Mouse (Mus musculus) heart, postnatal 0 days (tissue): ENCODE data around the gene Ppm1g. TPM values are rescaled to one million over a fixed set of nuclear protein-coding genes. Genes with fewer than 3 reads are reported as not detected.

Experiments used
- ATAC-seq: fragments of 200-750 bp; cut with Nextera tagmentation; 2 replicates; pipeline ENCODE4 v1.8.0; 2017; ENCODE audit warnings: low read depth, moderate number of reproducible peaks, moderate library complexity; ENCODE audit not compliant: insufficient read depth
- DNase-seq: peaks from one replicate; pipeline ENCODE4 v3.0.0-alpha.2; 2016; ENCODE audit warnings: low spot score
- H3K27ac ChIP-seq: fragments of 300-500 bp; sonication (generic); 2 replicates; pipeline ENCODE4 v1.5.1; 2014; ENCODE audit warnings: low read depth, mild to moderate bottlenecking
- H3K27me3 ChIP-seq: fragments of 300-500 bp; sonication (generic); 2 replicates; pipeline ENCODE4 v1.6.1; 2014; ENCODE audit warnings: low read length, mixed read lengths; ENCODE audit not compliant: control insufficient read depth, insufficient read depth
- H3K36me3 ChIP-seq: fragments of 300-500 bp; sonication (generic); replicated peaks from 2 replicates; pipeline ENCODE4 v1.6.1; 2014; ENCODE audit warnings: low read length, mixed read lengths; ENCODE audit not compliant: control insufficient read depth, insufficient read depth
- H3K4me1 ChIP-seq: fragments of 300-500 bp; sonication (generic); 2 replicates; pipeline ENCODE4 v1.6.1; 2014; ENCODE audit warnings: antibody characterized with exemption; ENCODE audit not compliant: control insufficient read depth, insufficient read depth
- H3K4me2 ChIP-seq: fragments of 300-500 bp; sonication (generic); 2 replicates; pipeline ENCODE4 v1.6.1; 2014; ENCODE audit warnings: low read depth, mild to moderate bottlenecking, low read length, moderate library complexity
- H3K4me3 ChIP-seq: fragments of 300-500 bp; sonication (generic); 2 replicates; pipeline ENCODE4 v1.5.1; 2014; ENCODE audit warnings: low read depth, low read length
- H3K9ac ChIP-seq: fragments of 300-500 bp; sonication (generic); replicated peaks from 2 replicates; pipeline ENCODE4 v1.6.1; 2014; ENCODE audit warnings: low read depth, low read length, mixed read lengths
- H3K9me3 ChIP-seq: fragments of 300-500 bp; sonication (generic); replicated peaks from 2 replicates; pipeline ENCODE4 v1.6.1; 2016; ENCODE audit warnings: low read length; ENCODE audit not compliant: control insufficient read depth
- CTCF ChIP-seq: IDR thresholded peaks from 2 replicates; pipeline ENCODE4 v1.5.1; 2016; ENCODE audit warnings: antibody characterized with exemption, control low read depth, low read depth
- EP300 ChIP-seq: IDR thresholded peaks from 2 replicates; pipeline ENCODE4 v1.6.1; 2016; ENCODE audit warnings: antibody characterized with exemption, low read depth
- WGBS: fragments of 180-500 bp; shearing (Covaris S2); extraction: QIAGEN DNeasy Blood & Tissue Kit; methylation state at CpG from one replicate; pipeline ENCODE4 v1.1.7; 2014; 5-methylcytosine and 5-hydroxymethylcytosine counted together
- polyA plus RNA-seq: library from polyadenylated mRNA; unstranded; fragments of >200 nt; fragmentation: Nextera tagmentation; extraction: Ambion mirVana; gene quantifications from 2 replicates; pipeline ENCODE4 v1.2.1, GENCODE M21; 2015
- total RNA-seq: library from RNA; depleted of rRNA; stranded (reverse); fragments of >200 nt; gene quantifications from 2 replicates; pipeline ENCODE4 v1.2.3, GENCODE M21; 2014; ENCODE audit warnings: low replicate concordance

Ppm1g gene
- total and polyA plus RNA-seq, 2 experiments from 2014 or later, result 51.7 to 68.0 TPM

DNA sequence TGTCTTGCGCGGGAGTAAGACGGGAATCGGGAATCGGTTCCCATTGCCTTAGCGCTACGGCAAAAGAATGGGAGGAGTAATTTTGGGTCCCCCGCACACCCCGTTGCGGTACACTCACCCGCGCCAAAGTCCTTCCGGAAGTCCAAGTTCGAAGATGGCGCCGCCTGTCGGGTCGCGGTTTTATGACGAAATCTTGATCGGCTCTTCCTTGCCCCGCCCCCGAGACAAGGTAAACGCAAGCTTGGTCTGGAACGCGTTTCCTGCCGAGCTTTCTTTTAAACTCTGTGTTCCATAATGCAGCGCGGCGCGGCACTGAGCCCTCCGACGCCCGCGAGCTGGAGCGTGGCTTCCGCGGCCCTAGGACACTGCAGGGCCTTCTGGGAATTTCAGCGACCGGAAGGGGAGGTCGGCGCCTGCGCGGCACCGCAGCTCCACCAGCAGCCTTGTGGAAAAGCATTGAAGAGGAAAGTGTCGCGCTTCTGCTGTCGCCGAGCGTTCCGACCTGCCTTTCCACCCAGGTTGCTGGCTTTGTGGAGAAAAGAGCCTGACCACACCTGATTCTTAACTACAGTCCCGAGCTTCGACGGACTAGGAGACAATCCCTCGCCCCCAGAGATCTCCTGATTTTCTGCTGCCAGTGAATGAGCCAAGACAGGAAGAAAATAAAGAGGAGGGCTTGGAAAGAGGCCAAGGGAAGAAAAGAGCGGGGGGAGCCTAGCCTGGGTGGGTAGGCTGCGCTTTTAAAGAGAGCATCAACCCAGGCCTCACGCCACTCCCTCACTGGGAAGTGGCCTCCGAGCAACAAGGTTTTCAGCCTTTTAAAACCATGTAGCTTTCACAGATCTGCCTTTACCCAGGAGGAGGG is 40.5 kb downstream of the Ppm1g start, which contains the start of the genes Gm29609 and Gtf3c2:
Gene Gm29609, minus strand, starts transcription at position 146 of the 865 bp plus-strand sequence.
Gene Gtf3c2, minus strand, starts transcription at position 379 of the 865 bp plus-strand sequence.
- Histone ChIP-seq H3K4me1 (peaks cover 13% of the 10 kb centered on the region), H3K9me3 (no peaks in the 10 kb centered on the region), H3K4me3 (peak within 1 kb of the TSS; percentile 95), H3K4me2 (peak within 1 kb of the TSS; percentile 99), H3K36me3 (no peaks in the 10 kb centered on the region; the same call in 1 of the 2 replicates), H3K9ac (peak within 1 kb of the TSS; percentile 81), H3K27me3 (no peaks in the 10 kb centered on the region), H3K27ac (peak within 1 kb of the TSS; percentile 96)
- WGBS, result under 1% methylated on average over 59 of the region's 59 CpGs
- peak; percentile 98 for ATAC-seq
- no peak; the same call in 1 of the 2 replicates for TF ChIP-seq CTCF
- TF ChIP-seq EP300, result no peak
- DNase-seq, result peak; percentile 97

DNA sequence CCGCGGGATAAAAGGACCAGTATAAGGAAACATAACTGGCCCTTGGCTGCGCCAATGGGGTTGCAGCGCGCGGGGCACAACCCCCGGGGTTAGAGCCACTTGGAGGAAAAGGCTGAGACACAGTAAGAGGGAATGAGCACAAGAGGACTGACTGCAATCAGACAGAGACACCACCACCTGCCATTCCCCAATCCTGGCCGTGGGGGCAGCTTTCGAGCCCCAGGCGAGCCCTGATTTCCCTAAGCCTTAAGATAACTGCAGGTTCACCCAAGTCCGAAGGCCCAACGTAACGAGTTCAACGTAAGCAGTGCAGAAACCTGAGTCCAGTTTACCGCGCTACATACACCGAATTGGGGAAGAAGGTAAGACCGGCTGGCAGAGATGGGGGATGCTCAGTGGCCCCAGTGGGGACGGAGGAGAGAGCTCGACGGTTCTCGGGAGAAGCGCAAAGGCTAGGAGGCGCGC is 41.2 kb downstream of the Ppm1g start:
- DNase-seq, result peak; percentile 12
- Histone ChIP-seq H3K4me1 (peaks cover 13% of the 10 kb centered on the region), H3K36me3 (peaks cover 2% of the 10 kb centered on the region), H3K27ac (peak overlapping the region; percentile 96), H3K27me3 (no peaks in the 10 kb centered on the region), H3K9ac (peak overlapping the region; percentile 81), H3K9me3 (no peaks in the 10 kb centered on the region), H3K4me2 (peak overlapping the region; percentile 99), H3K4me3 (peak overlapping the region; percentile 95)
- no peak for TF ChIP-seq EP300
- no peak for TF ChIP-seq CTCF
- under 1% methylated on average over 25 of the region's 25 CpGs for WGBS
- ATAC-seq, result peak; percentile 40

- no peak overlapping the region for H3K27ac ChIP-seq
- no peaks in the 10 kb centered on the region for H3K9me3 ChIP-seq
- no peak overlapping the region for H3K9ac ChIP-seq
- no peak overlapping the region for H3K4me3 ChIP-seq
- H3K4me2 ChIP-seq, result no peak overlapping the region
- ATAC-seq (no peak), DNase-seq (no peak)
- peaks cover 94% of the 10 kb centered on the region for H3K36me3 ChIP-seq
- WGBS, result 67% methylated on average over 4 of the region's 4 CpGs
- TF ChIP-seq EP300 (no peak), CTCF (no peak)
- H3K4me1 ChIP-seq, result no peaks in the 10 kb centered on the region
- H3K27me3 ChIP-seq, result no peaks in the 10 kb centered on the region
Measured at GRCm38 (mm10) chr5:31168630-31169029, 51.9 kb downstream of the Ppm1g start.

DNA sequence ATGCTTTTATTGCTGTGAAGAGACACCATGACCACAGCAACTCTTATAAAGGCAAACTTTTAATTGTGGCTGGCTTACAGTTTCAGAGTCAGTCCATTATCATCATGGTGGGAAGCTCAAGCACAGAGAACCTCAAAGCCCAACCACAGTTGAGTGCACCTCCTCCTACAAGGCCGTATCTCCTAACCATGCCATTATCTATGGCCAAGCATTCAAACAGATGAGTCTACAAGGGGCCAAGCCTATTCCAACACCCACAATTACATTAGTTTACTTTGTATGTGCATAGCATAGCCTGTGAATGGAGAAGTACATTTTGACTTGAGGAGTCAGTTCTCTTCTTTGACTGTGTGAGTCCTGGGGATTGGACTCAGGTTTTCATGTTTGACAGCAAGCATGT is 55.6 kb downstream of the Ppm1g start:
- Histone ChIP-seq H3K4me1 (no peaks in the 10 kb centered on the region), H3K9ac (no peak overlapping the region), H3K27ac (no peak overlapping the region), H3K27me3 (no peaks in the 10 kb centered on the region), H3K36me3 (peaks cover 87% of the 10 kb centered on the region), H3K9me3 (no peaks in the 10 kb centered on the region), H3K4me3 (no peak overlapping the region), H3K4me2 (no peak overlapping the region)
- DNase-seq (no peak), ATAC-seq (no peak)
- no peak for TF ChIP-seq EP300
- TF ChIP-seq CTCF, result no peak
- 75% methylated on average over 1 of the region's 1 CpGs for WGBS

DNA sequence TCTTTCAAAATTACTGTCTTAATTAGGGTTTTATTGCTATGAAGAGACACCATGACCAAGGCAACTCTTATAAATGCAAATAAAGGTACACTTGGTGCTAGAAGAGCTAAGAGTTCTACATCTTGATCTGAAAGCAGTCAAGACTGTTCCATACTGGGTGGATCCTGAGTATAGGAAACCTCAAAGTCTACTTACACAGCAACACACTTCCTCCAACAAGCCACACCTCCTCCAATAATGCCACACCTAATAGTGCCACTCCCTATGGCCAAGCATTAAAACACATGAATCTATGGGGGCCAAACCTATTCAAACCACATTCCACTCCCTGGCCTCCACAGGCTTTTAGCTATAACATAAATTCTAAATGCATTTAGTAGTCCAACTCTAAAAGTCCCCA is 58.0 kb downstream of the Ppm1g start:
- H3K27me3 ChIP-seq, result no peaks in the 10 kb centered on the region
- peaks cover 87% of the 10 kb centered on the region for H3K36me3 ChIP-seq
- no peak overlapping the region for H3K9ac ChIP-seq
- no peak for TF ChIP-seq CTCF
- no peaks in the 10 kb centered on the region for H3K4me1 ChIP-seq
- no peak overlapping the region for H3K4me2 ChIP-seq
- DNase-seq (no peak), ATAC-seq (no peak)
- no peak overlapping the region for H3K4me3 ChIP-seq
- no peak overlapping the region for H3K27ac ChIP-seq
- no peaks in the 10 kb centered on the region for H3K9me3 ChIP-seq
